Mouse (Mus musculus) lung, postnatal 0 days (tissue): ENCODE data around the gene Gria1. TPM values are rescaled to one million over a fixed set of nuclear protein-coding genes. Genes with fewer than 3 reads are reported as not detected.

Experiments
- ATAC-seq: fragments of 200-750 bp; cut with Nextera tagmentation; 2 replicates; pipeline ENCODE4 v1.8.0; 2017; ENCODE audit warnings: moderate library complexity
- DNase-seq: peaks from one replicate; pipeline ENCODE4 v3.0.0-alpha.2; 2016; ENCODE audit warnings: low spot score
- H3K27ac ChIP-seq: fragments of 300-500 bp; sonication (generic); 2 replicates; pipeline ENCODE4 v1.5.1; 2014; ENCODE audit warnings: antibody characterized with exemption, mild to moderate bottlenecking, low read length, mixed read lengths
- H3K27me3 ChIP-seq: fragments of 300-500 bp; sonication (generic); replicated peaks from 2 replicates; pipeline ENCODE4 v1.6.1; 2014; ENCODE audit warnings: low read length, mixed read lengths; ENCODE audit not compliant: insufficient read depth
- H3K36me3 ChIP-seq: fragments of 300-500 bp; sonication (generic); 2 replicates; pipeline ENCODE4 v1.6.1; 2014; ENCODE audit warnings: low read length, mixed read lengths; ENCODE audit not compliant: insufficient read depth
- H3K4me1 ChIP-seq: fragments of 300-500 bp; sonication (generic); 2 replicates; pipeline ENCODE4 v1.6.1; 2014; ENCODE audit warnings: antibody characterized with exemption, low read depth, low read length, mixed read lengths; ENCODE audit not compliant: insufficient read depth
- H3K4me2 ChIP-seq: fragments of 300-500 bp; sonication (generic); replicated peaks from 2 replicates; pipeline ENCODE4 v1.6.1; 2014; ENCODE audit warnings: low read depth, mild to moderate bottlenecking, low read length, moderate library complexity, mixed read lengths
- H3K4me3 ChIP-seq: fragments of 300-500 bp; sonication (generic); 2 replicates; pipeline ENCODE4 v1.5.1; 2014; ENCODE audit warnings: low read depth, low read length
- H3K9ac ChIP-seq: fragments of 300-500 bp; sonication (generic); replicated peaks from 2 replicates; pipeline ENCODE4 v1.6.1; 2014; ENCODE audit warnings: low read depth, mild to moderate bottlenecking
- H3K9me3 ChIP-seq: fragments of 300-500 bp; sonication (generic); 2 replicates; pipeline ENCODE4 v1.6.1; 2016; ENCODE audit warnings: low read length, mixed read lengths
- CTCF ChIP-seq: IDR thresholded peaks from 2 replicates; pipeline ENCODE4 v1.5.1; 2016; ENCODE audit warnings: antibody characterized with exemption, mild to moderate bottlenecking
- EP300 ChIP-seq: IDR thresholded peaks from 2 replicates; pipeline ENCODE4 v1.6.1; 2016; ENCODE audit warnings: antibody characterized with exemption, mild to moderate bottlenecking, control low read depth
- WGBS: fragments of 180-500 bp; shearing (Covaris S2); extraction: QIAGEN DNeasy Blood & Tissue Kit; methylation state at CpG from one replicate; pipeline ENCODE4 v1.1.7; 2014; 5-methylcytosine and 5-hydroxymethylcytosine counted together
- polyA plus RNA-seq: library from polyadenylated mRNA; unstranded; fragments of >200 nt; fragmentation: Nextera tagmentation; extraction: Ambion mirVana; gene quantifications from 2 replicates; pipeline ENCODE4 v1.2.1, GENCODE M21; 2015

Gria1 gene
- polyA plus RNA-seq, 1 experiment from 2014 or later = 1.2 TPM

DNA sequence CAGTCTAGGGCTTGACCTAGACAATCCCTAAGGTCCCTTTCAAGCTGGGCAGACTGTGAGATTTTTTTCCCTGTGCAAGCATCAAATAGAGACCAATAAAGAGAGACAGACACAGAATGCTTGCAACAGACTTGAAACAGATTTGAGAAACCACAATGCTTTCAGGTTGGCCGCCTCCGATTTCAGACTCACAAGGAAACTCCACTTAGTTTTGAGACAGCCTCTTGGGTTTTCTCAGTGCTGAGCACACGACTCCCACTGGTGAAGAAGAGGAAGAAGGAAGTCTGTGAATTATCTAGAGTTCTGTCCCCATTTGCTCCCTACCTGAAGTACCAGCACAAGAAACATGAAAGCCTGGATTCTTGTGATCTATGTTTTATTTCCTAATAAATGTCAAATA, 94.5 kb downstream of the Gria1 start:
- no peaks in the 10 kb centered on the region for H3K9me3 ChIP-seq
- no peak overlapping the region for H3K4me2 ChIP-seq
- TF ChIP-seq EP300 = no peak
- TF ChIP-seq CTCF = no peak
- no peak for ATAC-seq
- no peak for DNase-seq
- H3K9ac ChIP-seq = no peak overlapping the region
- no peaks in the 10 kb centered on the region for H3K4me1 ChIP-seq
- no peak overlapping the region for H3K27ac ChIP-seq
- 74% methylated on average over 3 of the region's 3 CpGs for WGBS
- no peaks in the 10 kb centered on the region for H3K27me3 ChIP-seq
- no peak overlapping the region for H3K4me3 ChIP-seq
- no peaks in the 10 kb centered on the region for H3K36me3 ChIP-seq

DNA sequence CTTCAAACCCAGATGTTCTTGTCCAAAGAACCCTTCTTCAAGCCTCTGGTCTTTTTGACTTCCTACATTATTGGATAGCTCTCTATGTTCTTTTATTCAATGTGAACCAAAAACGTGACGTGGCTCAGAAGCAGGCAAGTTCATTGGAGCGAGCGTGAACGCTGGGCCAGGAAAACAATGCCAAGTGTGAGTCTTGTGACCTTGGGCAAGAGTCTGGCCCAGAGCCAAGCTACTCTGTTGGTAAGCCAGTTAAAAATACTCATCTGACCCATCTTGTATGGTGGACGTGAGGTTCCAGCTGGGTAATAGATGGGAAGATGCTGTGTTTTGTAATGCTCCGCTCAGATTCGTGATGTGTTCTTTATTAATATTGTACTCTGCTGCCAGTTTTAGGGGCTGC, 101.2 kb downstream of the Gria1 start:
- DNase-seq (no peak), ATAC-seq (no peak)
- H3K9me3 ChIP-seq = no peaks in the 10 kb centered on the region
- 76% methylated on average over 8 of the region's 8 CpGs for WGBS
- no peaks in the 10 kb centered on the region for H3K4me1 ChIP-seq
- no peak for TF ChIP-seq EP300
- TF ChIP-seq CTCF = no peak
- H3K4me3 ChIP-seq = no peak overlapping the region
- no peaks in the 10 kb centered on the region for H3K27me3 ChIP-seq
- no peak overlapping the region for H3K27ac ChIP-seq
- no peak overlapping the region for H3K9ac ChIP-seq
- H3K36me3 ChIP-seq = no peaks in the 10 kb centered on the region
- no peak overlapping the region for H3K4me2 ChIP-seq

DNA sequence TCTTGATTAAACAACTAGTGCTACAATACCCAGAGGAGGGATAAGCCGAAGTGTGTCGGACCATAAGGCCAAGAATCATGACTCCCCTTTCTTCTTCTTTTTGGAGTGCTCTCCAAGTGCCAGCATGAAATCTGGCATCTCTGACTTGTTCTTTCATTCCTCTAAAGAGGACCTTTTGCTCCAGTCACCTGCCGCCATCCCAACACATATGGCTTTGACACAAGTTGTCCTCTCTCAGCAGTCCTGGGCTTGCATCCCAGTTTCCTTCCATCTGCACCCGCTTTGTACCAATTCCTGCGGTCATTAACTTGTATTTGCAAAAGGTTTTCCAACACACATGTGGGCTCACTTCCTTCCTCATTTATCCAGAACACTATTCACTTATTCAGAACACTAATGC, 103.2 kb downstream of the Gria1 start:
- Histone ChIP-seq H3K9ac (no peak overlapping the region), H3K9me3 (no peaks in the 10 kb centered on the region), H3K27me3 (no peaks in the 10 kb centered on the region), H3K4me3 (no peak overlapping the region), H3K36me3 (no peaks in the 10 kb centered on the region), H3K4me1 (no peaks in the 10 kb centered on the region), H3K27ac (no peak overlapping the region), H3K4me2 (no peak overlapping the region)
- DNase-seq = no peak
- no peak for ATAC-seq
- 81% methylated on average over 5 of the region's 5 CpGs for WGBS
- no peak for TF ChIP-seq EP300
- no peak for TF ChIP-seq CTCF

DNA sequence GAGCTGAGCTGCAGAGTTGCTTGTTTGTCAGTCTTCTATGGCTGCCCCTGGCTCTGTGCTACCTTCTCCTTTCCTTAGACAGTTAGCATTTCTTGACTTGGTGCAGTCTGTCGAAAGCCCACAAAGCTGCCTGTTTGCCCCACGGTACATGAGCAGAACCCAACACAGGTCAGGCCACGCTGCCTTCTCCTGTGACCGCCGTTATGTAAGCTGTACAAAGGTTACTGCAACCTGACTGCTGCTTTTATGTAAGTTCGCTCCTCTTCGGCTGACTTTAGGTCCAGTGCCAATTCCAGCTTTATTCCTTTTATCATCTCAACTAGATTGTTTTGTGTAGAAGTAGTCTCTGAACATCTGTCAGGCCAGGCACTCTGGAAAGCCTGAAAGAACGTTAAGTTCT, 115.9 kb downstream of the Gria1 start:
- Histone ChIP-seq H3K4me3 (no peak overlapping the region), H3K9ac (no peak overlapping the region), H3K27me3 (no peaks in the 10 kb centered on the region), H3K36me3 (no peaks in the 10 kb centered on the region), H3K4me1 (no peaks in the 10 kb centered on the region), H3K27ac (no peak overlapping the region), H3K9me3 (no peaks in the 10 kb centered on the region), H3K4me2 (no peak overlapping the region)
- ATAC-seq (no peak), DNase-seq (no peak)
- TF ChIP-seq EP300 (no peak), CTCF (no peak)
- 71% methylated on average over 8 of the region's 8 CpGs for WGBS

DNA sequence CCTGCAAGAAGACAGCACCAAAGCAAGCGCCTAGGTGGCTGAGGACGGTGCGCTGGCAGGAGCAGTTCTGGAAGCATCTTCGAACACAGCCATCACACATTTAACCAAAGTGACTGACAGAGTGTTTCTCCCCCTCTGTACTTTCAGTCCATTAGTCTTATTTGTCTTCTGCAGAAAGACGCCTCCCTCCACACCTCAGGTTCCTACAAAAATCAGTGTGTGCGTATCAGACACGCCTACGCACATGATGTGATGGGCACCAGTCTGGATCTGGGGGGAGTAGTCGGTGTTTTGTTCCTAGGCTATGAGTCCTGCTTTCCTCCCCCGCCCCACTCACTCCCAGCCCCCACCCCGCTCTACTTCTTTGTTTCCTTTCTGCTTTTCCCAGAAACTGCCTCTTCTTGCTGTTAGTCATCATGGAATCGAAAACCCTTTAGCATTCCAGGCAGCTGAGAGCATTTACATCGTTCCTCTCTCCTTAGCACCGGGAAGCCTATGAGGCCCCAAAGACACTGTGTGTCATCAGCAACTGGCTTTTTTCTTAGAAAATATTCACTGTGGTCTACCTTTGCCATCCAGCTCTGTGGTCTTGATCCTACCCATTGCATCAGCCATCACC, 129.1 kb downstream of the Gria1 start:
- WGBS = 74% methylated on average over 14 of the region's 14 CpGs
- Histone ChIP-seq H3K27me3 (no peaks in the 10 kb centered on the region), H3K36me3 (no peaks in the 10 kb centered on the region), H3K4me1 (no peaks in the 10 kb centered on the region), H3K9me3 (no peaks in the 10 kb centered on the region), H3K4me2 (no peak overlapping the region), H3K27ac (no peak overlapping the region), H3K9ac (no peak overlapping the region), H3K4me3 (no peak overlapping the region)
- DNase-seq (no peak), ATAC-seq (no peak)
- TF ChIP-seq EP300 (no peak), CTCF (no peak)

DNA sequence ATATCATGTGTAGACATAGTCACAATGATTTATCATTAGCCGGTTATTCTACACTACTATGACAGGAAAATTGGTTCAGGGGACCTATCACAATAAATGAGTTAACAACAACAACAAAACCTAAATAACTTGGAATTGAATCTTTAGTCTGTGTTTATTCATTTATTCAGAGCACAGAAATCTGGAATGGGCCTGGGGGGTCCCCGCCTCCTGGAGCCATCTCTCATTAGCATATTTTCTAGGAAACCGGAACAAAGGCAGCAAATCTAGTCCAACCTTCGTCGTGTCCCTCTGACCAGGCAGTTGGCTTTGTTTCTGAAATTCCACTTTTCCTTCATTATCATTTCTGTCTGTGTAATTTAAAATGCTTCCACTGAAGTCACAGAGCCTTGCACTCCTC, 132.5 kb downstream of the Gria1 start:
- Histone ChIP-seq H3K27me3 (no peaks in the 10 kb centered on the region), H3K9ac (no peak overlapping the region), H3K4me3 (no peak overlapping the region), H3K4me1 (no peaks in the 10 kb centered on the region), H3K27ac (no peak overlapping the region), H3K9me3 (no peaks in the 10 kb centered on the region), H3K4me2 (no peak overlapping the region), H3K36me3 (no peaks in the 10 kb centered on the region)
- ATAC-seq = no peak
- no peak for DNase-seq
- WGBS = 69% methylated on average over 5 of the region's 5 CpGs
- no peak for TF ChIP-seq EP300

DNA sequence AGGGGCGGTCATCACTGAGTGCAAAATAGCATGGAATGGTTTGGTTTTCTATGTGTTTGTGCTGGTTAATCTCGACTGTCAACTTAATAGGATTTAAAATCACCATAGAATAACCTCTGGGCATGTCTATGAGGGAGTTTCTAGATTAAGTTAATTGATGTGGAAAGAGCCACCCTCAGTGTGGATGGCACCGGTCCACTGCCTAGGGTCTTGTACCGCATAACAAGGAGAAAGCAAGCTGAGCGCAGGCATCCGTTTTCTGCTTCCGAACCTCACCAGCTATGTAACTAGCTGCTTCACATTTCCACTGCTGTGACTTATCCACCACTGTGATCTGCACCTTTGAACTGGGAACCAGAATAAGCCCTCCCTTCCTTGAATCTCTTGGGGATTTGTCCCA, 134.0 kb downstream of the Gria1 start:
- Histone ChIP-seq H3K9ac (no peak overlapping the region), H3K4me2 (no peak overlapping the region), H3K9me3 (no peaks in the 10 kb centered on the region), H3K27me3 (no peaks in the 10 kb centered on the region), H3K27ac (no peak overlapping the region), H3K4me1 (no peaks in the 10 kb centered on the region), H3K4me3 (no peak overlapping the region), H3K36me3 (no peaks in the 10 kb centered on the region)
- TF ChIP-seq CTCF = no peak
- no peak for TF ChIP-seq EP300
- DNase-seq = no peak
- no peak for ATAC-seq
- WGBS = 76% methylated on average over 7 of the region's 7 CpGs
